Mouse (Mus musculus) heart, embryonic 10.5 days (tissue): Measurements from ENCODE around the gene Csdc2. TPM values are rescaled to one million over a fixed set of nuclear protein-coding genes. Genes with fewer than 3 reads are reported as not detected.
"Not testable (repeated sequence)": the region's sequence is repeated elsewhere in the genome, so short reads cannot be mapped to it uniquely, and the experiment has no call there.

ENCODE experiments used
- DNase-seq: peaks from one replicate; pipeline ENCODE4 v3.0.0-alpha.2; 2017; ENCODE audit warnings: low spot score
- H3K27ac ChIP-seq: fragments of 300-500 bp; sonication (generic); 2 replicates; pipeline ENCODE4 v1.5.1; 2016; ENCODE audit warnings: mild to moderate bottlenecking
- H3K27me3 ChIP-seq: fragments of 300-500 bp; sonication (generic); 2 replicates; pipeline ENCODE4 v1.6.1; 2016; ENCODE audit warnings: mild to moderate bottlenecking; ENCODE audit not compliant: poor library complexity, insufficient read depth, severe bottlenecking
- H3K36me3 ChIP-seq: fragments of 300-500 bp; sonication (generic); 2 replicates; pipeline ENCODE4 v1.6.1; 2016; ENCODE audit warnings: mild to moderate bottlenecking, moderate library complexity
- H3K4me1 ChIP-seq: fragments of 300-500 bp; sonication (generic); 2 replicates; pipeline ENCODE4 v1.6.1; 2016; ENCODE audit warnings: mild to moderate bottlenecking
- H3K4me3 ChIP-seq: fragments of 300-500 bp; sonication (generic); 2 replicates; pipeline ENCODE4 v1.5.1; 2016; ENCODE audit warnings: mild to moderate bottlenecking, moderate library complexity
- H3K9me3 ChIP-seq: fragments of 300-500 bp; sonication (generic); 2 replicates; pipeline ENCODE4 v1.6.1; 2016; ENCODE audit warnings: mild to moderate bottlenecking, moderate library complexity
- WGBS: fragments of 180-500 bp; shearing (Covaris S2); methylation state at CpG from one replicate; pipeline ENCODE4 v1.1.7; 2016; 5-methylcytosine and 5-hydroxymethylcytosine counted together
- polyA plus RNA-seq: library from polyadenylated mRNA; unstranded; fragments of >200 nt; fragmentation: Nextera tagmentation; extraction: Ambion mirVana; gene quantifications from 2 replicates; pipeline ENCODE4 v1.2.1, GENCODE M21; 2016

Gene Csdc2
- polyA plus RNA-seq, 1 experiment from 2014 or later = 7.4 TPM

- H3K9me3 ChIP-seq = no peaks in the 10 kb centered on the region
- H3K4me3 ChIP-seq = no peak overlapping the region
- no peaks in the 10 kb centered on the region for H3K36me3 ChIP-seq
- no peaks in the 10 kb centered on the region for H3K27me3 ChIP-seq
- peaks cover 6% of the 10 kb centered on the region; the same call in 1 of the 2 replicates for H3K4me1 ChIP-seq
- H3K27ac ChIP-seq = no peak overlapping the region
- 53% methylated on average over 1 of the region's 1 CpGs for WGBS
- DNase-seq = no peak
Observed at GRCm38 (mm10) chr15:81964262-81964661, 27.7 kb downstream of the Csdc2 start.

DNA sequence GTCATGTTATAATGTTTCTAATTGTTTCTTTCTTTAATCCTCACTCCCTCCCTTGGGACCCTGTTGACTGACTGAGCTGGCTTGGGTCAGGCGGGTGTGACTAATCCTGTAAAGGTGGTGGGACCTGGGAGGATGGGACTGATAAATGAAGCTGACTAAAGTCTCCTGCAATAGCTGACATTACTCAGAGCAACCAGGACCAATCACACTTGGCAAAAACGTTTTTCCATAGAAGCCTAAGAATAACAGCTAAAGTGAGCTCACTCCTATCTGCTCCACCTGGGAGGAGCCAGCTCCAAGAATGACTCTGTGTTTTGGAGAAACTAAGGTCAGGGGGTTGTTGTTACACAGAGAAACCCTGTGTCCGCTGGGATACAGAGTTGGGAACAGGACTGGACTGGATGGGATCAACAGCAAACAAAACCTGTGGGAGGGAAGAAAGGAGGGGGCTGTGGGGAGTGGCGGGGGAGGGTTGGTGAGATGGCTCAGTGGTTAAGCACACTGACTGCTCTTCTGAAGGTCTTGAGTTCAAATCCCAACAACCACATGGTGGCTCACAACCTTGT, 28.5 kb downstream of the Csdc2 start:
- no peak overlapping the region for H3K27ac ChIP-seq

DNA sequence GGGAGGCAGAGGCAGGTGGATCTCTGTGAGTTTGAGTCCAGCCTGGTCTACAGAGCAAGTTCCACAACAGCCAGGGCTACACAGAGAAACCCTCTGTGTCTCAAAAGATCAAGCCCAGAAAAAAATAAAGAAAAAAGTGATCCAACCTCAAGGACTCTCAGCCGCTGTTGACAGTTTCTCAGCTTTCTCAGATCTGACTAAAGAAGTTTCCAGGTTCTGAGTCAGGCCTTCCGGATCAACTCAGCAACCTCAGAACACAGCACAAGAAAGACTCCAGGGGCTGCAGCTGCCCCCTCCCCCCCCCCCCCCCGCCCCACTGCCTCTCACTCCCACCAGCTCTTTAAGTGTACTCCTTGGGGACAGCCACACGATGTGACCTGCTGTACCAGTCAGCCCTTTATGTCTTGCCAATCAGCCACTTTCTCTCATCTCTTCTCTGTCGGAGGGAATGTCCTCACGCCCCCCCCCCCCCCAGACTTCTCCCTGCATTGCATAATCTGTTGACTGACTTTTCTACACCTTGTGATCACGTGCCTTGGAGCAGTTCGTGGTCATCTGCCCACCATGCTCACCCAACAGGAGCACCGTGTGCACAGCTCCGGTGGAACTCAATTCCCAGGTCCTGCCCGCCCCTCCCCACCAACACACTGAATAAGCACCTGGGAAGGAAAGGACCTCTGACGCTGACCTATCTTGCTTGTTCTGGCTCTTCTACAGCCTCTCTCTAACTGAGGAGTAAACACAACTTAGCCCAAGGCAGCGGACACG, 29.7 kb downstream of the Csdc2 start:
- no peaks in the 10 kb centered on the region for H3K4me1 ChIP-seq
- no peaks in the 10 kb centered on the region for H3K9me3 ChIP-seq
- DNase-seq = no peak
- H3K27ac ChIP-seq = no peak overlapping the region
- H3K27me3 ChIP-seq = no peaks in the 10 kb centered on the region
- no peaks in the 10 kb centered on the region for H3K36me3 ChIP-seq
- WGBS = 74% methylated on average over 13 of the region's 14 CpGs
- no peak overlapping the region for H3K4me3 ChIP-seq

More for the DNA sequence above, 28.5 kb downstream of the Csdc2 start:
- no peaks in the 10 kb centered on the region for H3K36me3 ChIP-seq
- H3K4me1 ChIP-seq = peaks cover 6% of the 10 kb centered on the region; the same call in 1 of the 2 replicates
- H3K27me3 ChIP-seq = no peaks in the 10 kb centered on the region
- no peaks in the 10 kb centered on the region for H3K9me3 ChIP-seq
- 55% methylated on average over 4 of the region's 4 CpGs for WGBS
- H3K4me3 ChIP-seq = no peak overlapping the region
- no peak for DNase-seq

GRCm38 (mm10) chr15:81967821-81968220, 31.3 kb downstream of the Csdc2 start:
- WGBS = 82% methylated on average over 5 of the region's 5 CpGs
- Histone ChIP-seq H3K27ac (no peak overlapping the region), H3K9me3 (peaks cover 3% of the 10 kb centered on the region; the same call in 1 of the 2 replicates), H3K27me3 (no peaks in the 10 kb centered on the region), H3K4me3 (no peak overlapping the region), H3K4me1 (no peaks in the 10 kb centered on the region), H3K36me3 (no peaks in the 10 kb centered on the region)
- no peak for DNase-seq

DNA sequence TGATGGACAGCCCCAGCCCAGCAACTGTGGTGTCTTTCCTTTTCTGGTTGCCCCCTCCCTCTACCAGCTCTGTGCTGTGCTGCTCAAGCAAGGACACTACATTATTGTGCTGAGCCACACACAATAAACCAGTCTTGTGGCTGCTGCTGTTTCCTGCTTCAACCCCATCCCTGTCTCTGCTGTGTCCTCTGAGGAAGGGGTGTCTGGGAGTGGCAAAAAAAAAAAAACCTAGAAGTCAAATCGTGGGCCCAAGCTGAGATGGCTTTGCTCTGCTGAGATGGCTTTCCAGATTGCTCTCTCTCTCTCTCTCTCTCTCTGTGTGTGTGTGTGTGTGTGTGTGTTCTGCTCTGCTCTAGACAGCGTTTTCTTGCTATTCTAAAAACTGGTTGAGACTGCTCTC, 31.9 kb downstream of the Csdc2 start:
- DNase-seq = no peak
- H3K4me1 ChIP-seq = no peaks in the 10 kb centered on the region
- WGBS = 59% methylated on average over 2 of the region's 2 CpGs

GRCm38 (mm10) chr15:81969173-81969572, 32.6 kb downstream of the Csdc2 start:
- Histone ChIP-seq H3K4me3 (no peak overlapping the region), H3K9me3 (peaks cover 3% of the 10 kb centered on the region; the same call in 1 of the 2 replicates), H3K4me1 (no peaks in the 10 kb centered on the region), H3K27me3 (no peaks in the 10 kb centered on the region), H3K36me3 (no peaks in the 10 kb centered on the region), H3K27ac (no peak overlapping the region)
- 60% methylated on average over 7 of the region's 7 CpGs for WGBS
- DNase-seq = no peak

More for the DNA sequence above, 31.9 kb downstream of the Csdc2 start:
- no peak overlapping the region for H3K27ac ChIP-seq
- H3K4me3 ChIP-seq = no peak overlapping the region
- no peaks in the 10 kb centered on the region for H3K36me3 ChIP-seq
- H3K9me3 ChIP-seq = peaks cover 3% of the 10 kb centered on the region; the same call in 1 of the 2 replicates
- H3K27me3 ChIP-seq = no peaks in the 10 kb centered on the region

- H3K27ac ChIP-seq, H3K4me3 ChIP-seq, H3K9me3 ChIP-seq, H3K36me3 ChIP-seq, DNase-seq, H3K27me3 ChIP-seq, H3K4me1 ChIP-seq: not testable (repeated sequence)
- 76% methylated on average over 6 of the region's 6 CpGs for WGBS
Observed at GRCm38 (mm10) chr15:81969635-81970034, 33.1 kb downstream of the Csdc2 start.

- 82% methylated on average over 4 of the region's 4 CpGs for WGBS
- not testable (repeated sequence) for DNase-seq, H3K27ac ChIP-seq
Observed at GRCm38 (mm10) chr15:81970498-81970897, 33.9 kb downstream of the Csdc2 start.

DNA sequence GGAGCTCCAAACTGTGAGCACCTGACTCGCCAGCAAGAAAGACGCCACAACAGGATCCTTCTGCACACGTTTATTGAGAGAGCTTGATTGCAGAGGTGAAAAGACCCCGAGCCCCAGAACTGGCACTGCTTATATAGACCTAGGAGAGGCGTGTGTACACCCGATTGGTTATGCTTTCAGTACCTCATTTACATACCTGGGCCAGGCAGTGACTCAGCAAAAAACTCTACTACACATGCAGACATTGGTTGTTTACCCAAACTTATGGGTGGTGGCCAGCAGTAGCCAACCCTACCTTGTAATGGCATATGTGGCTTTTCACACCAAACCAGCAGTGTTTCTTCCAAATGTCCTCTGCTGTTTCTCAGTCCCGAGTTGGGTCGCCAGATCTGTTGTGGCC, 38.6 kb downstream of the Csdc2 start:
- not testable (repeated sequence) for H3K27ac ChIP-seq, H3K27me3 ChIP-seq, H3K36me3 ChIP-seq, DNase-seq, H3K4me3 ChIP-seq, H3K9me3 ChIP-seq, H3K4me1 ChIP-seq
- WGBS = 88% methylated on average over 8 of the region's 8 CpGs

More at GRCm38 (mm10) chr15:81970498-81970897, 33.9 kb downstream of the Csdc2 start:
- H3K27me3 ChIP-seq, H3K4me1 ChIP-seq, H3K36me3 ChIP-seq, H3K9me3 ChIP-seq, H3K4me3 ChIP-seq: not testable (repeated sequence)

GRCm38 (mm10) chr15:81980321-81980720, 43.8 kb downstream of the Csdc2 start, which contains the start of gene 1700029P11Rik:
Gene 1700029P11Rik (plus strand): TSS chr15:81980540.
- WGBS = 91% methylated on average over 23 of the region's 23 CpGs
- H3K27ac ChIP-seq = no peak within 1 kb of the TSS

GRCm38 (mm10) chr15:81982173-81982572, 45.6 kb downstream of the Csdc2 start:
- Histone ChIP-seq H3K4me1 (no peaks in the 10 kb centered on the region), H3K4me3 (no peak overlapping the region), H3K27me3 (no peaks in the 10 kb centered on the region), H3K36me3 (no peaks in the 10 kb centered on the region), H3K27ac (no peak overlapping the region), H3K9me3 (no peaks in the 10 kb centered on the region)
- DNase-seq = no peak
- 43% methylated on average over 1 of the region's 1 CpGs for WGBS

More at GRCm38 (mm10) chr15:81980321-81980720, 43.8 kb downstream of the Csdc2 start, which contains the start of gene 1700029P11Rik:
- no peak for DNase-seq
- H3K4me1 ChIP-seq = no peaks in the 10 kb centered on the region
- H3K27me3 ChIP-seq = no peaks in the 10 kb centered on the region
- H3K36me3 ChIP-seq = no peaks in the 10 kb centered on the region
- H3K4me3 ChIP-seq = no peak within 1 kb of the TSS
- no peaks in the 10 kb centered on the region for H3K9me3 ChIP-seq

- no peak for DNase-seq
- Histone ChIP-seq H3K27me3 (no peaks in the 10 kb centered on the region), H3K27ac (no peak overlapping the region), H3K4me3 (no peak overlapping the region), H3K36me3 (no peaks in the 10 kb centered on the region), H3K9me3 (no peaks in the 10 kb centered on the region), H3K4me1 (peaks cover 14% of the 10 kb centered on the region)
- 72% methylated on average over 2 of the region's 2 CpGs for WGBS
Observed at GRCm38 (mm10) chr15:81985267-81986161, 49.0 kb downstream of the Csdc2 start.
